Mouse (Mus musculus) ES-E14 (cell line): ENCODE data around the gene Hist1h4d.

Experiments used
- CHD2 ChIP-seq: IDR thresholded peaks from 2 replicates; pipeline ENCODE4 v1.6.1; 2014; ENCODE audit warnings: mild to moderate bottlenecking, low read depth, low read length, inconsistent platforms
- HCFC1 ChIP-seq: IDR thresholded peaks from 2 replicates; pipeline ENCODE4 v1.6.1; 2012; ENCODE audit warnings: low read length, inconsistent platforms, borderline replicate concordance; ENCODE audit not compliant: insufficient read depth
- MAFK ChIP-seq: IDR thresholded peaks from 2 replicates; pipeline ENCODE4 v1.6.1; 2014; ENCODE audit warnings: mild to moderate bottlenecking, low read depth, low read length, inconsistent platforms; ENCODE audit not compliant: insufficient read depth
- ZC3H11A ChIP-seq: IDR thresholded peaks from 2 replicates; pipeline ENCODE4 v1.6.1; 2012; ENCODE audit warnings: low read depth, mild to moderate bottlenecking, inconsistent platforms, low read length, borderline replicate concordance
- ZNF384 ChIP-seq: IDR thresholded peaks from 2 replicates; pipeline ENCODE4 v1.6.1; 2012; ENCODE audit warnings: low read depth, low read length, inconsistent platforms

GRCm38 (mm10) chr13:23610393-23610792 lies 29.0 kb downstream of the Hist1h4d start:
- TF ChIP-seq CHD2 (no peak), ZNF384 (no peak), MAFK (no peak), ZC3H11A (no peak), HCFC1 (no peak)
